Mouse (Mus musculus) activated CD4-positive, CD25-positive, alpha-beta regulatory T cell, adult 4 months (primary cell): ENCODE measurements around the gene Mogat2. TPM values are rescaled to one million over a fixed set of nuclear protein-coding genes. Genes with fewer than 3 reads are reported as not detected.

ENCODE experiments used
- polyA plus RNA-seq, 2 experiments: library from polyadenylated mRNA; unstranded; fragments of 100-300 nt; shearing (Covaris generic); gene quantifications; one replicate each; pipeline ENCODE4 v1.2.1; 2017

Mogat2 gene
- polyA plus RNA-seq, 2 experiments from 2014 or later, result not detected

Other genes starting within 250 kb of the Mogat2 start
- 1 to 10 TPM; 6.7 to 8.9 TPM for gene Uvrag, start 97.5 kb downstream of the Mogat2 start, polyA plus RNA-seq
- gene Dgat2, start 55.9 kb downstream of the Mogat2 start, polyA plus RNA-seq, result 1 to 10 TPM; 1.0 to 1.3 TPM
- 1 to 10 TPM; 2.8 to 4.1 TPM for gene Map6, start 28.8 kb upstream of the Mogat2 start, polyA plus RNA-seq
- gene Serpinh1, start 114.6 kb upstream of the Mogat2 start, polyA plus RNA-seq, result not detected
- gene Gdpd5, start 142.8 kb upstream of the Mogat2 start, polyA plus RNA-seq, result 10 to 100 TPM in 1 of 2 experiments, 1 to 10 TPM in 1; 9.7 to 14.7 TPM
- gene Klhl35, start 227.4 kb upstream of the Mogat2 start, polyA plus RNA-seq, result not detected
- 1,000 to 10,000 TPM; 2,602 to 3,921 TPM for gene Rps3, start 245.1 kb upstream of the Mogat2 start, polyA plus RNA-seq